Mouse (Mus musculus) spleen, postnatal 10 days (tissue): ENCODE data around the gene Wdr25.

Source experiments
- DNase-seq, 2 experiments: peaks; one replicate each; pipeline ENCODE4 v3.0.0; 2021 to 2022; ENCODE audit warnings: low spot score in 2 of 2

The Wdr25 gene

DNA sequence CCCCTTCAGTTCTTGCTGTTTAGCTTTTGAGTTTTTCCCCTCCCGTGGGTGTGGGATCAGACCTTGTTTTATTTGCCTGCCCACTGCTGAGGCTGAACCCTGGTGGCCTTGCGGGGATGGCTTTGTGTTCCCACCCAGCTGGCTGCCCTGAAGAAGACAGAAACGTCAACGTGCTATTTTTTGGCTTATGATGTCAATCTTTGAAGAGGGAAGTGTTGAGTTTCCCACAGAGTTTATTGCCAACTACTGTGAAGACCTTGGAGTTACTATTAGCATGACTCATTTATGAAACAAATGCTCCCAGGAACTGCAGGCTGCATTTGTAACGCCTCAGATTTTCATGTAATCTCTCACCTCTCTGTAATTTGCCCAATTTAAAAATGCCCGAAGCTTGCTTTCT, 43.4 kb downstream of the Wdr25 start:
- no peak for DNase-seq

DNA sequence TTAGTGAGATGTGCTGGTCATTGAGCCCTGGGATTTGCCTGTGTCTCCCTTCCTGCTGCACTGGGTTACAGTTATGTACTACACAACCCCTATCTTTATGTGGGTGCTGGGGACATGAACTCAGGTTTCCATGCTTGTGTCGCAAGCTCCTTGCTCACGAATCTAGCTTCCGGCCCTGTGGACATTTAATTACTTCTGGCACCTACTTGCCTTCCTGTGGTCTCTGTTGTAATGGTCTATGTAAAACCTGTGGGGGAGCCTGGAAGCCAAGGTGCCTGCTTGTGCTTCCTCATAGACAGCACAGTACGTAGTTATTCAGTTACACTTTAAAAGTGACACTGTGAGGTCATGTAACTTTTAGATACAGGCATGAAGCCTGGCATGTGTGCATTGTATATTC, 44.1 kb downstream of the Wdr25 start:
- no peak for DNase-seq

- DNase-seq: no peak
Measured at GRCm38 (mm10) chr12:108938844-108939243, 45.4 kb downstream of the Wdr25 start.

DNA sequence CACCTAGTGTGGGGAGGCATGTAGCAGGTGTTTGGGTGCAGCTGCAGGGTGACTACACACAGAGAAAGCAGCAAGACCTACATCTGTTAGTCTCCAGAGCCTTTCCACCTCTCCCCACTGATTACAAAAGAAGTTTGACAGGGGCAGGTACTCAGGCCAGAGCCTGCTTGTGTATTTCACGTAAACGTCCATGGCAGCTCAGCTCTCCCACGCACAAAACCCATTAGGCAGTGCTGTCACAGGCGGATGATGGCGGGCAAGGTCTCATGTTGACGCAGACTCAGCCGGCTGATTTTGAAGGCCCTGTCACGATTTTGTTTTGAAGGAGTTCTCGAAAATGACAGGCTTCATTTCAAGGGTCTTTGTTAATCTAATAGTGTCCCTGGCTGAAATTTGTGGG, 45.9 kb downstream of the Wdr25 start:
- no peak for DNase-seq

- no peak for DNase-seq
Measured at GRCm38 (mm10) chr12:108940255-108940654, 46.8 kb downstream of the Wdr25 start.

- no peak for DNase-seq
Measured at GRCm38 (mm10) chr12:108941282-108941681, 47.9 kb downstream of the Wdr25 start.

- no peak for DNase-seq
Measured at GRCm38 (mm10) chr12:108942203-108942923, 48.9 kb downstream of the Wdr25 start.

GRCm38 (mm10) chr12:108953011-108953550, 59.6 kb downstream of the Wdr25 start:
- no peak for DNase-seq

DNA sequence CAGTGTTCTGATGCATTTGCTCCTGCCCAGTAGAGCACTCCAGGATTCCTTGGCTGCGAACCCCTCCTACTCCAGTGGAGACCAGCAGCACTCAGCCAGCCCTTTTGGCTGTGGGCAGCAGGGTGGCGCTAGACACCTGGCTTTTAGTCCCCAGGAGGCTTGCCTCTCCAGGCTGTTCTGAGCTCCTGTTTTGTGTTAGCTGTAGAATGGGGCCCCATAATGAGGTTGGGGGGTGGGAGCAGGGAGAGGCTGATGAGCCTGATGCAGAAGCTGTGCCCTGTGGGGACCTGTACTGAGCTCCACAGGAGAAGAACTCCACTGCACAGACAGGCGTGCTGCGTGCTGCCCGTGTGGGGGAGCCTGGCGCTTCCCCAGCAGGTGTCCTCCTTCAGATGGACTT, 60.4 kb downstream of the Wdr25 start:
- no peak for DNase-seq

GRCm38 (mm10) chr12:108954456-108954855, 61.0 kb downstream of the Wdr25 start:
- DNase-seq: no peak

DNA sequence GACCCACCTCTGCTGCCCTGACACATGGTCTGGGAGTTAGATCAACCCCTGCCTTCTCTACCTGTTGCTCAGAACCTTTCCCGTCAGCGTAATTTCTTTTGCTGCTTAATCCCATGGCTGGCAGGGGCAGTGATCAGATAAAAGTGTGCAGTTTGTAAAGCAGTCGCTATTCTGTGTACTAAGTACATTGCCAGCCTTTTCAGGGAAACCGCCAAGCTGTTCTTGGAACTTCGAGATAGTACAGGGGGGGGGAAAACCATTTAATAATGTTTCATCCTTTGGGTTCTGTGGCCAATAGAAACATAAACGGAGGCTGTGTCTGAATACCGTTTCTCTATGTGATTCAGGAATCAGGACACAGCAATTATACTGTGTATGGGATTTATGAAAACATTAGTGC, 65.1 kb downstream of the Wdr25 start:
- DNase-seq: no peak

GRCm38 (mm10) chr12:108958991-108959638, 65.7 kb downstream of the Wdr25 start:
- no peak for DNase-seq

DNA sequence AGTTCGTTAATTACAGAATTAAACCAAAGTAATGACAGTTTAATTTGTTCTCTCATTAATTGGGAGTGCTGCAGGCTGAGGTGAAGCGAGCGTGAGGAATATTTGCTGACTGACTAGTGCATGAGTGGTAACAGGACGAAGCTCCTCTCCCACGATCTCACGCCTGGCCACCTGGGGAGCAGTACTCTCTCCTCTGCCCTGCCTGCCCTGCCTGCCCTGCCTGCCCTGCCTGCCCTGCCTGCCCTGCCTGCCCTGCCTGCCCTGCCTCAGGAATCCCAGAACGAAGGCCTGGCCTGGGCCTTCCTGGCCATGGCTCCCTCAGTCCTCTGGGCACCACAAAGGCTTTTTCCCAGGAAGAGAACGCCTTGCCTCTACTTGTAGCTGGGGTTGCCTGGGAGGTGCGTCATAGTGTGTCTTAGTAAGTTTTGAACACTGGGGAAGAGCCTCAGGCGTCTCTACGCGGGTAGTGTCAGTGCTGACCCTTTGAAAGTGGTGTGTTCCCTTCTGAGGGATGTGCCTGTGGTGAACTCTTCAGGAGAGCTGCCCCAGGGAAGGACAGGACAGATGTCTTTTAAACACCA, 66.3 kb downstream of the Wdr25 start:
- DNase-seq: no peak

DNA sequence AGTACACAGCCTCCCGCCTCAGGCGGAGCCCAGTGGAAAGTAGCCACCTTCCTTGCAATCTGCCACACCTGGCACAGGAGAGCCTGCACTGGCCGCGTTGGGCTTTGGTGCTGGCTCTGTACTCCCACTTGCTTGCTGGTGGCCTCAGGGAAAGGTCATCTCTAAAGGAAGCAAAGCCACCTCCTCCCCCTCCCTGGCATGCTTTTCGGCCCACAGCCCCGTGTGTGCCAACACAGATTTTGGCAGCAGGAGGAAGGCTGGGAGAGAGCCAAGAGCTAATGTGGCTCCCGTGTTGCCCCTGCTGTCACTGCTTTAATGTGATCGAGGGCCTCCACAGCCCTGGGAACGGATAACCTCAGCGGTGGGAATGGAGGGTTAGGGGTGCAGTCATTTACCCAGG, 66.8 kb downstream of the Wdr25 start:
- no peak for DNase-seq

GRCm38 (mm10) chr12:108967631-108968030, 74.2 kb downstream of the Wdr25 start:
- DNase-seq: no peak

GRCm38 (mm10) chr12:108968031-108968430, 74.6 kb downstream of the Wdr25 start:
- DNase-seq: no peak

GRCm38 (mm10) chr12:108971446-108971845, 78.0 kb downstream of the Wdr25 start:
- DNase-seq: no peak

- no peak for DNase-seq
Measured at GRCm38 (mm10) chr12:108972234-108972633, 78.8 kb downstream of the Wdr25 start.

DNA sequence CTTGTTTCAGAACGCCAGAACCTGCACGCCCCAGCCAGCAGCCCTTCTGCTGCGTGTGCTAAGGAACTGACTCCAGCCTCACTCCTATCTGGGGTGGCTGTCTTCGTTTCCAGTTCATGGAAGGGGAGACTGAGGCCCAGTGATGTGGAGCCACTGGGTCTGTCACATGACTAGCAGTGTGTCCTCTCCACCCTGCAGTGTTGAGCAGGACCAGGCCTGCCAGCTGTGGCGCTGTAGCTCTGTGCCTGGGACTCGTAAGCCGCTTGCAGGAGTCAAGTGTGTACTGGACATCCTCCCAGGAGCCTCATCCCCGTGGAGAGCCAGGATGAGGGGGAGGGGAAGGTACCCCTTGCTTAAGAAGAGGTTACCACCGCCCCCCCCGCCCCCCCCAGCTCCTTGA, 86.5 kb downstream of the Wdr25 start:
- no peak for DNase-seq

DNA sequence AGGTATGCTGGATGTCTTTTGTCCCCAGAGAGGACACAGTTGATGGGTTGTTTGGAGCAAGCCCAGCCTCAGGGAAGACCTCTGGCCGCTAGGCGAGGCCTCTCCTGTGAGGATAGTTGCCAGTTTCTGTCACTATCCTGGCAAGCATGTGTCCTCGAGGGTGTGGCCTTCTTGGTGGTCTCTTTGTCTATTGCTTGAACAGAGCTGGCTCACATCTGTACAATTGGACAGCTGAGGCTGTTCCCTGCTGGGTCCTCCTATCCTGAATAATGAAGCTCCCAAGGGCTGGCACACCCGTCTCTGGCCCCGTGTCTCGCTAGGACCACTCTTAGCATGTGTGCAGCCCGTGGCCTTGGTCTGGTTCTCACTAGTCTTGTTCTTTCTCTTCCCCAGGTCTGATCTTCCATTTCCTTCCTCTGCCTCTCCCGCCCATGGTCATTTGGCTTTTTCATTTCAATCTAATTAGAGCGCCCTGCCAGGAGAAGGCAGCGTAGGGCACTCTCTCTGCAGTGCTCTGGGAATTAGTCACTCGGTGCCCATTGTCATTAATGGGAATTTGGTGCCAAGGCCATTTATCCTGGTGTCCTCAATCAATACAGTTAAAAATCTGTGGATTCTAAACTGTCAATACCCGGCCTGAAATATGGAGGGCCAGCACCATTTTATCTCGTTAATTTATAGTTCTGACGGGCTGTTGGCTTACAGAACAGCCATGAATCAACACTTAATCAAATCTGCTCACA, 88.7 kb downstream of the Wdr25 start:
- DNase-seq: no peak

DNA sequence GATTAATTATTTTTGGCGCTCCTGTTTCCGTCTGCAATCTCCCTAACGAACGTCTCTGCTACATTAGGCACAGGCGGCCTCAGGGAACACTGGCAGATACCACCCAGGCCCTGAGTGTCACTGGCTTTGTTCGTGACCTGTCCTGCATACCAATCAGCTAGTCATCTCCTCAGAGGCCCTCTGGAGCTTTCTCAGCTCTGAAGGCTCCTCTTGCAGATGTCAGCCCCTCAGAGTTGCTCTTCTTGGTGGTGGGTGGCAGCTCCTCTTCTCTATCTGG, 89.2 kb downstream of the Wdr25 start:
- no peak for DNase-seq

DNA sequence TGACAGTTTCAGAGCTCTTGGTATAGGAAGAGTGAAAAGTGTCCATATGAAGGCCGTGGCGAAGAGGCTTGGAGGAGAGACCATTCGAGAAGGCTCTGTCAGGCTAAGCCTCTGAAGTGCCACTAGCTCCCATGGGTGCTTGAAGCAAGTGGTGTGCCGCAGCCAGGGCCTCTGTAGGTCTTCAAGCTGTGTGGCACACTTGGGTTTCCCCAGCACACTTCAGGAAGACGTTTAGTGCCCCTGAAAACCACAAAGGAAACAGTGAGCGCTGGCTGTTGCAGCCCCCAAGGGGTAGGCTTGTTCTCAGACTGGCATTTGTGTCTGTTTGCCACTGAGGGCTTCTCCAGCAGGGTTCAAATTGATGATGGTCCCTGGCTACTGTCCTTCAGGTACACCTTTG, 90.1 kb downstream of the Wdr25 start:
- no peak for DNase-seq

- DNase-seq: no peak
Measured at GRCm38 (mm10) chr12:108984471-108984870, 91.0 kb downstream of the Wdr25 start.
